Mouse (Mus musculus): ENCODE data around the gene Rab24.
A peak's percentile ranks its signal among the peaks of the same experiment; 100 is the strongest.

The Rab24 gene

GRCm38 (mm10) chr13:55321434-55322129, at the start of gene Rab24:
Rab24 (minus strand) TSS chr13:55321946.
- DNase-seq (ENCODE audit: low read depth, low spot score): peak; percentile 91

- DNase-seq (ENCODE audit: low read depth, low spot score): peak; percentile 94
Observed at GRCm38 (mm10) chr13:55371007-55371681, 49.4 kb upstream of the Rab24 start.

- no peak for DNase-seq (ENCODE audit: low read depth, low spot score)
Observed at GRCm38 (mm10) chr13:55370234-55370633, 48.5 kb upstream of the Rab24 start.

GRCm38 (mm10) chr13:55369531-55370114, 47.9 kb upstream of the Rab24 start, which contains the start of gene Rgs14:
Rgs14 (plus strand) TSS chr13:55369732.
- DNase-seq (ENCODE audit: low read depth, low spot score): peak; percentile 72

GRCm38 (mm10) chr13:55368401-55368800, 46.7 kb upstream of the Rab24 start:
- DNase-seq (ENCODE audit: low read depth, low spot score): no peak

- DNase-seq (ENCODE audit: low read depth, low spot score): peak; percentile 100
Observed at GRCm38 (mm10) chr13:55362453-55363060, 40.8 kb upstream of the Rab24 start, which contains the start of gene Lman2. Lman2 (minus strand) TSS chr13:55362783.

GRCm38 (mm10) chr13:55361974-55362452, 40.3 kb upstream of the Rab24 start:
- DNase-seq (ENCODE audit: low read depth, low spot score): peak; percentile 19

GRCm38 (mm10) chr13:55361145-55361544, 39.4 kb upstream of the Rab24 start:
- DNase-seq (ENCODE audit: low read depth, low spot score): no peak

GRCm38 (mm10) chr13:55346745-55347144, 25.0 kb upstream of the Rab24 start:
- no peak for DNase-seq (ENCODE audit: low read depth, low spot score)

GRCm38 (mm10) chr13:55344286-55344685, 22.5 kb upstream of the Rab24 start:
- DNase-seq (ENCODE audit: low read depth, low spot score): peak; percentile 82

GRCm38 (mm10) chr13:55342469-55342868, 20.7 kb upstream of the Rab24 start:
- DNase-seq (ENCODE audit: low read depth, low spot score): no peak

- DNase-seq (ENCODE audit: low read depth, low spot score): no peak
Observed at GRCm38 (mm10) chr13:55339259-55339658, 17.5 kb upstream of the Rab24 start.

GRCm38 (mm10) chr13:55338131-55339054, 16.6 kb upstream of the Rab24 start:
- peak; percentile 50 for DNase-seq (ENCODE audit: low read depth, low spot score)

- no peak for DNase-seq (ENCODE audit: low read depth, low spot score)
Observed at GRCm38 (mm10) chr13:55337341-55337975, 15.7 kb upstream of the Rab24 start.

GRCm38 (mm10) chr13:55335701-55336100, 14.0 kb upstream of the Rab24 start:
- DNase-seq (ENCODE audit: low read depth, low spot score): no peak

GRCm38 (mm10) chr13:55332331-55332730, 10.6 kb upstream of the Rab24 start:
- DNase-seq (ENCODE audit: low read depth, low spot score): no peak

- DNase-seq (ENCODE audit: low read depth, low spot score): no peak
Observed at GRCm38 (mm10) chr13:55330567-55331400, 9.0 kb upstream of the Rab24 start.

- peak; percentile 70 for DNase-seq (ENCODE audit: low read depth, low spot score)
Observed at GRCm38 (mm10) chr13:55329683-55330566, 8.2 kb upstream of the Rab24 start, which contains the start of gene Mxd3. Mxd3 (minus strand) TSS chr13:55329823.
